Mouse (Mus musculus) ES-E14 (cell line): ENCODE results near the gene Ifi27.

Experiments used
- CHD2 ChIP-seq: IDR thresholded peaks from 2 replicates; pipeline ENCODE4 v1.6.1; 2014; ENCODE audit warnings: mild to moderate bottlenecking, low read depth, low read length, inconsistent platforms
- HCFC1 ChIP-seq: IDR thresholded peaks from 2 replicates; pipeline ENCODE4 v1.6.1; 2012; ENCODE audit warnings: low read length, inconsistent platforms, borderline replicate concordance; ENCODE audit not compliant: insufficient read depth
- MAFK ChIP-seq: IDR thresholded peaks from 2 replicates; pipeline ENCODE4 v1.6.1; 2014; ENCODE audit warnings: mild to moderate bottlenecking, low read depth, low read length, inconsistent platforms; ENCODE audit not compliant: insufficient read depth
- ZC3H11A ChIP-seq: IDR thresholded peaks from 2 replicates; pipeline ENCODE4 v1.6.1; 2012; ENCODE audit warnings: low read depth, mild to moderate bottlenecking, inconsistent platforms, low read length, borderline replicate concordance
- ZNF384 ChIP-seq: IDR thresholded peaks from 2 replicates; pipeline ENCODE4 v1.6.1; 2012; ENCODE audit warnings: low read depth, low read length, inconsistent platforms

DNA sequence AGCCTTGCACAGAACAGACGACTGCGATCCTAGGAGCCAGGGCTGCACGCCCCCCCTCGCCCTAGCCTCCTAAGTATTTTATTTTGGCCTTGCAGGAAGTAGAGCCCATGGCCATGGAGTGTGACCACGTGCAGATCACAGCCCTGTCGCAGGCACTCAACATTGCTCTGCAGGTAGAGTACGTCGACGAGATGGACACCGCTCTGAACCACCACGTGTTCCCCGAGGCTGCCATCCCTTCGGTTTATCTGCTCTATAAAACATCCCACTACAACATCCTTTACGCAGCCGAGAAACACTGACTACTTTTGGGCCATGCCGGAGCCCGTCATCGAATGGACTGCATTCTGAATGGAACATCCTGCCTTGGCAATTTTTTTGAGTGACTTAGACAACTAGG lies 29.9 kb upstream of the Ifi27 start:
- TF ChIP-seq ZC3H11A = no peak
- TF ChIP-seq HCFC1 = no peak
- no peak for TF ChIP-seq MAFK
- TF ChIP-seq ZNF384 = no peak
- TF ChIP-seq CHD2 = no peak
